Mouse (Mus musculus): Measurements from ENCODE around the gene Aldh4a1. TPM values are rescaled to one million over a fixed set of nuclear protein-coding genes. Genes with fewer than 3 reads are reported as not detected.

Aldh4a1 gene
- polyA plus RNA-seq, 1 experiment: 12.0 TPM

GRCm38 (mm10) chr4:139587773-139588172 lies 34.9 kb upstream of the Aldh4a1 start:
- Histone ChIP-seq H3K4me2 (ENCODE audit: low read depth) (peak overlapping the region; percentile 47), H3K79me2 (ENCODE audit: control insufficient read depth, insufficient read depth) (peaks cover 88% of the 10 kb centered on the region), H3K27me3 (ENCODE audit: control insufficient read depth, insufficient read depth, insufficient read length) (no peaks in the 10 kb centered on the region), H3K4me3 (no peak overlapping the region), H3K36me3 (ENCODE audit: control insufficient read depth, insufficient read depth) (no peaks in the 10 kb centered on the region), H3ac (ENCODE audit: control insufficient read depth, insufficient read length) (no peak overlapping the region)
- TF ChIP-seq MAX (IDR thresholded peaks at IDR 0.05; ENCODE audit: low read depth): no peak
- no peak for TF ChIP-seq POLR2A (IDR thresholded peaks at IDR 0.05; ENCODE audit: insufficient read length, low read depth)
- TF ChIP-seq USF1 (IDR thresholded peaks at IDR 0.05; ENCODE audit: low read depth): no peak
- TF ChIP-seq MYOG (IDR thresholded peaks at IDR 0.05; ENCODE audit: control insufficient read depth in 1 of 3, insufficient read depth in 1 of 3, insufficient read length in 2 of 3, low read depth in 2 of 3): peak in 1 of 3 experiments; percentile 5
- TF ChIP-seq E2F4 (IDR thresholded peaks at IDR 0.05; ENCODE audit: insufficient read depth): no peak

- Histone ChIP-seq H3K4me3 (no peak overlapping the region), H3K27me3 (ENCODE audit: control insufficient read depth, insufficient read depth, insufficient read length) (no peaks in the 10 kb centered on the region), H3K36me3 (ENCODE audit: control insufficient read depth, insufficient read depth) (no peaks in the 10 kb centered on the region), H3K79me2 (ENCODE audit: control insufficient read depth, insufficient read depth) (peaks cover 90% of the 10 kb centered on the region), H3K4me2 (ENCODE audit: low read depth) (no peak overlapping the region), H3ac (ENCODE audit: control insufficient read depth, insufficient read length) (no peak overlapping the region)
- TF ChIP-seq MYOD1 (IDR thresholded peaks at IDR 0.05; ENCODE audit: control insufficient read depth in 1 of 3, insufficient read length in 2 of 3, low read depth in 2 of 3): peak in 2 of 3 experiments; percentile 40 to 83
- TF ChIP-seq MYOG (IDR thresholded peaks at IDR 0.05; ENCODE audit: control insufficient read depth in 1 of 3, insufficient read depth in 1 of 3, insufficient read length in 2 of 3, low read depth in 2 of 3): peak in 1 of 3 experiments; percentile 38
- no peak for TF ChIP-seq POLR2A (IDR thresholded peaks at IDR 0.05; ENCODE audit: insufficient read length, low read depth)
Observed at GRCm38 (mm10) chr4:139589351-139590027, 33.2 kb upstream of the Aldh4a1 start.

GRCm38 (mm10) chr4:139590446-139590845 lies 32.2 kb upstream of the Aldh4a1 start:
- Histone ChIP-seq H3ac (ENCODE audit: control insufficient read depth, insufficient read length) (no peak overlapping the region), H3K4me3 (no peak overlapping the region), H3K36me3 (ENCODE audit: control insufficient read depth, insufficient read depth) (no peaks in the 10 kb centered on the region), H3K79me2 (ENCODE audit: control insufficient read depth, insufficient read depth) (peaks cover 92% of the 10 kb centered on the region), H3K27me3 (ENCODE audit: control insufficient read depth, insufficient read depth, insufficient read length) (no peaks in the 10 kb centered on the region), H3K4me2 (ENCODE audit: low read depth) (no peak overlapping the region)
- peak in 1 of 3 experiments; percentile 84 for TF ChIP-seq MYOG (IDR thresholded peaks at IDR 0.05; ENCODE audit: control insufficient read depth in 1 of 3, insufficient read depth in 1 of 3, insufficient read length in 2 of 3, low read depth in 2 of 3)
- no peak for TF ChIP-seq SRF (IDR thresholded peaks at IDR 0.05; ENCODE audit: control insufficient read depth, insufficient read length, low read depth)
- TF ChIP-seq TCF3 (IDR thresholded peaks at IDR 0.05; ENCODE audit: insufficient read length, low read depth): peak; percentile 25
- TF ChIP-seq MYOD1 (IDR thresholded peaks at IDR 0.05; ENCODE audit: control insufficient read depth in 1 of 3, insufficient read length in 2 of 3, low read depth in 2 of 3): peak in 2 of 3 experiments; percentile 36 to 50

DNA sequence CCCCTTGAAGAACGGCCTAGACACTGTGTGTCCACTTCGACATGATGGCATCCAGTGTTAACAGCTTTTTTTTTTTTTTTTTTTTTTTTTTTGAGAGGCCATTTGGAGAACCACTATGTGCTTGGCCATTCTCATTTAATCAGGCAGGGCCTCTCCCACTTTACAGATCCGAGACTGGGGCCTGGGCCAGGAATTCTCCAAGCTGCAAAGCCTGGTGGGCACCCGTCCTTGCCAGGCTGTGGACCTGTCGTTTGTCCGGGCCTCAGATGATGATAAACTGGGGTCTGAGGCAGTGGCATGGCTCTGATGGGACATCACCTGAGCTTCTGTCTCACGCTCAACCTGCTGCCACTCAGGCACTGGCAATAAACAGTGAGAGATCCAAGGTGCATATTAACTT lies 29.8 kb upstream of the Aldh4a1 start:
- Histone ChIP-seq H3K4me3 (no peak overlapping the region), H3K79me2 (ENCODE audit: control insufficient read depth, insufficient read depth) (peaks cover 83% of the 10 kb centered on the region), H3K36me3 (ENCODE audit: control insufficient read depth, insufficient read depth) (no peaks in the 10 kb centered on the region), H3ac (ENCODE audit: control insufficient read depth, insufficient read length) (no peak overlapping the region), H3K27me3 (ENCODE audit: control insufficient read depth, insufficient read depth, insufficient read length) (no peaks in the 10 kb centered on the region), H3K4me2 (ENCODE audit: low read depth) (no peak overlapping the region)
- TF ChIP-seq CEBPB (IDR thresholded peaks at IDR 0.05; ENCODE audit: insufficient read depth, poor library complexity, severe bottlenecking): no peak
- TF ChIP-seq MAX (IDR thresholded peaks at IDR 0.05; ENCODE audit: low read depth): no peak
- TF ChIP-seq POLR2AphosphoS2 (IDR thresholded peaks at IDR 0.05; ENCODE audit: insufficient read length, low read depth): no peak
- TF ChIP-seq MYOG (IDR thresholded peaks at IDR 0.05; ENCODE audit: control insufficient read depth in 1 of 3, insufficient read depth in 1 of 3, insufficient read length in 2 of 3, low read depth in 2 of 3): no peak
- TF ChIP-seq SRF (IDR thresholded peaks at IDR 0.05; ENCODE audit: control insufficient read depth, insufficient read length, low read depth): no peak
- no peak for TF ChIP-seq MYOD1 (IDR thresholded peaks at IDR 0.05; ENCODE audit: control insufficient read depth in 1 of 3, insufficient read length in 2 of 3, low read depth in 2 of 3)
- no peak for TF ChIP-seq TCF12 (IDR thresholded peaks at IDR 0.05; ENCODE audit: insufficient read depth, poor library complexity, severe bottlenecking)
- TF ChIP-seq POLR2A (IDR thresholded peaks at IDR 0.05; ENCODE audit: insufficient read length, low read depth): no peak
- no peak for TF ChIP-seq E2F4 (IDR thresholded peaks at IDR 0.05; ENCODE audit: insufficient read depth)
- TF ChIP-seq REST (IDR thresholded peaks at IDR 0.05; ENCODE audit: insufficient read depth, insufficient read length): no peak
- no peak for TF ChIP-seq TCF3 (IDR thresholded peaks at IDR 0.05; ENCODE audit: insufficient read length, low read depth)
- no peak for TF ChIP-seq USF1 (IDR thresholded peaks at IDR 0.05; ENCODE audit: low read depth)

GRCm38 (mm10) chr4:139593383-139593782 lies 29.3 kb upstream of the Aldh4a1 start:
- Histone ChIP-seq H3K79me2 (ENCODE audit: control insufficient read depth, insufficient read depth) (peaks cover 82% of the 10 kb centered on the region), H3K27me3 (ENCODE audit: control insufficient read depth, insufficient read depth, insufficient read length) (no peaks in the 10 kb centered on the region), H3K36me3 (ENCODE audit: control insufficient read depth, insufficient read depth) (no peaks in the 10 kb centered on the region), H3K4me3 (no peak overlapping the region), H3ac (ENCODE audit: control insufficient read depth, insufficient read length) (no peak overlapping the region), H3K4me2 (ENCODE audit: low read depth) (no peak overlapping the region)
- no peak for TF ChIP-seq TCF12 (IDR thresholded peaks at IDR 0.05; ENCODE audit: insufficient read depth, poor library complexity, severe bottlenecking)
- no peak for TF ChIP-seq POLR2A (IDR thresholded peaks at IDR 0.05; ENCODE audit: insufficient read length, low read depth)
- no peak for TF ChIP-seq SRF (IDR thresholded peaks at IDR 0.05; ENCODE audit: control insufficient read depth, insufficient read length, low read depth)
- no peak for TF ChIP-seq E2F4 (IDR thresholded peaks at IDR 0.05; ENCODE audit: insufficient read depth)
- no peak for TF ChIP-seq MAX (IDR thresholded peaks at IDR 0.05; ENCODE audit: low read depth)
- no peak for TF ChIP-seq REST (IDR thresholded peaks at IDR 0.05; ENCODE audit: insufficient read depth, insufficient read length)
- TF ChIP-seq TCF3 (IDR thresholded peaks at IDR 0.05; ENCODE audit: insufficient read length, low read depth): no peak
- no peak for TF ChIP-seq MYOD1 (IDR thresholded peaks at IDR 0.05; ENCODE audit: control insufficient read depth in 1 of 3, insufficient read length in 2 of 3, low read depth in 2 of 3)
- TF ChIP-seq MYOG (IDR thresholded peaks at IDR 0.05; ENCODE audit: control insufficient read depth in 1 of 3, insufficient read depth in 1 of 3, insufficient read length in 2 of 3, low read depth in 2 of 3): no peak
- TF ChIP-seq POLR2AphosphoS2 (IDR thresholded peaks at IDR 0.05; ENCODE audit: insufficient read length, low read depth): no peak
- TF ChIP-seq CEBPB (IDR thresholded peaks at IDR 0.05; ENCODE audit: insufficient read depth, poor library complexity, severe bottlenecking): no peak
- no peak for TF ChIP-seq USF1 (IDR thresholded peaks at IDR 0.05; ENCODE audit: low read depth)
